Mouse (Mus musculus): ENCODE data around the gene Slc38a4.

Slc38a4 gene

DNA sequence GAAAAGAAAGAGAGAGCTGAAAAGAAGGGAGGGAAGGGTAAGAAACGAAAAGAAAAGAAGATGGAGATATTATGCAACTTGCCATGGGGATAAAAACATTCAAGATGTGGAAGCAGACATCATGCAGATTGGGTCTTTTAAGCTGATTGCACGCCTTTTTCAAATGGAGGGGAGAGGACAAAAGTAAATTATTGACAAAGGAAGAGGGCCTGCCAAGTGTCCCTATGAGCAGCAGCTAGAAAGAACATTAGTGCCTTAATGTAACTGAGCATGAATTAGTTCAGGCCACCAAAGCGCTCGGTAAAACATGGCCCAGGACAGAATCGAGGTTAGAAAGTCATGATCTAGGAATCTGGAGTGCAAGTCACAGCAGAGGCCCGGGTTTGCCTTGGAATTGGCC, 35.5 kb downstream of the Slc38a4 start:
- in situ Hi-C loops (cut with MboI; ENCODE audit: low sequenced_read_pairs), result no loop called here

- in situ Hi-C loops (cut with MboI; ENCODE audit: low sequenced_read_pairs), result no loop called here
Measured at GRCm38 (mm10) chr15:97019323-97019722, 36.4 kb downstream of the Slc38a4 start.

GRCm38 (mm10) chr15:97017195-97017594, 38.6 kb downstream of the Slc38a4 start:
- in situ Hi-C loops (cut with MboI; ENCODE audit: low sequenced_read_pairs), result no loop called here

GRCm38 (mm10) chr15:97015036-97015596, 40.6 kb downstream of the Slc38a4 start:
- in situ Hi-C loops (cut with MboI; ENCODE audit: low sequenced_read_pairs), result no loop called here

GRCm38 (mm10) chr15:97011599-97012372, 44.0 kb downstream of the Slc38a4 start:
- in situ Hi-C loops (cut with MboI; ENCODE audit: low sequenced_read_pairs), result no loop called here

- in situ Hi-C loops (cut with MboI; ENCODE audit: low sequenced_read_pairs), result no loop called here
Measured at GRCm38 (mm10) chr15:97009271-97009670, 46.5 kb downstream of the Slc38a4 start.

- in situ Hi-C loops (cut with MboI; ENCODE audit: low sequenced_read_pairs), result no loop called here
Measured at GRCm38 (mm10) chr15:97005631-97006234, 50.0 kb downstream of the Slc38a4 start.

- in situ Hi-C loops (cut with MboI; ENCODE audit: low sequenced_read_pairs), result no loop called here
Measured at GRCm38 (mm10) chr15:97004525-97004867, 51.3 kb downstream of the Slc38a4 start.

- in situ Hi-C loops (cut with MboI; ENCODE audit: low sequenced_read_pairs), result no loop called here
Measured at GRCm38 (mm10) chr15:97003851-97004524, 51.8 kb downstream of the Slc38a4 start.

DNA sequence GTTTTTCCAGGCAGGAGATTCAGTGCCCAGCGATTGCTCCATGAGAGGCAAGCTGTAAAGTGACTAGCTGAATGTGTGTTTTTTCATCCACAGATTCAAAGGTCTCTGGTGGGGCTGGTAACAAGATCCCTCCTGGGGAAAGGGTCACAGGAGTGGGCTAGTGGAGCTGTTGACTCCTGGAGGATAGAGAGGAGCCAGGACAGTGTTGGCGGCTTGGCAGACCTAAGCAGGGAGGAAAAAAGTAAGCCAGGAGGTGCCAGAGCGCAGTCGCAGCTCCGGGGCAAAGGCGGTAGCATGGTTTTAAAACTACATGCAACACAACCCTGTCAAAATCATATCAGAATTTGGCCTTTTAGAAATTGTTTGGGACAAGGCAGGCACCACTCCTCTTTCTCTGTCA, 52.6 kb downstream of the Slc38a4 start:
- in situ Hi-C loops (cut with MboI; ENCODE audit: low sequenced_read_pairs), result no loop called here

DNA sequence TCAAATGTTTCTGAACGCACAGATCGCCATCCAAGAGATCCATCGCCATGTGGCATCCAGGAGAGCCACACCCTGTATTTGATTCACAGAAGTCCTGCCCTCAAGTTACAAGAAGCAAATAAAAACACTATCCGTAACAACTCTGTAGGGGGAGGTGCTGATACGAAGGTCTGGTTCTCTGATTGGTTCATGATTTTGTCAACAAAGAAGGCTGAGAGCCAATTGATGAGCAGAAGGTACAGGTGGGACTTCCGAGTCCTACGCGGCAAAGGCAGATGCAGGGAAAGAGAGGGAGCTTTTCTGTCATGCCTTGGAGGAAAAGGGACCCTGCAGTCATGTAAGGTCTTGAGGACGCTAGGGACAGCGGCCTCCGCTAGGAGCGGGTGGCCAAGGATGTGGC, 53.0 kb downstream of the Slc38a4 start:
- in situ Hi-C loops (cut with MboI; ENCODE audit: low sequenced_read_pairs), result no loop called here

GRCm38 (mm10) chr15:97001886-97002285, 53.9 kb downstream of the Slc38a4 start:
- in situ Hi-C loops (cut with MboI; ENCODE audit: low sequenced_read_pairs), result no loop called here

- in situ Hi-C loops (cut with MboI; ENCODE audit: low sequenced_read_pairs), result no loop called here
Measured at GRCm38 (mm10) chr15:97001416-97001815, 54.3 kb downstream of the Slc38a4 start.

- in situ Hi-C loops (cut with MboI; ENCODE audit: low sequenced_read_pairs), result no loop called here
Measured at GRCm38 (mm10) chr15:97000319-97001251, 55.2 kb downstream of the Slc38a4 start.

DNA sequence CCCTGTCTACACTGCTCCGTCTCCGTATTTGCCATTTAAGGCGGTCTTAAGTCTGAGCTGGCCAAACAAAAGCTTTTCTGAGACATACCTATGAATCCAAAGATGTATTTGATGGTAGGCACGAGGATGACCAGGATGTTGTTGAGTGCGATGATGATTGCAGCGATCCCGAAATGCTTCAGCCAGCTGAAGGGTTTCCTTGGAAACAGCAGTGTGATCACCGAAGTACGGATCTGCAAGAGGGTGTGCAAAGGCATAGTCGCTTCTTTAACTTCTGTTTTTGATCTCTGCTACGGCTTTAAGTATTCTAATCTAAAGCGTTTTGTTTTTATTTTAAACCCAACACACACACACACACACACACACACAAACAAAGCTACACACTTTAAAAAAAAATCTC, 56.4 kb downstream of the Slc38a4 start:
- in situ Hi-C loops (cut with MboI; ENCODE audit: low sequenced_read_pairs), result no loop called here

DNA sequence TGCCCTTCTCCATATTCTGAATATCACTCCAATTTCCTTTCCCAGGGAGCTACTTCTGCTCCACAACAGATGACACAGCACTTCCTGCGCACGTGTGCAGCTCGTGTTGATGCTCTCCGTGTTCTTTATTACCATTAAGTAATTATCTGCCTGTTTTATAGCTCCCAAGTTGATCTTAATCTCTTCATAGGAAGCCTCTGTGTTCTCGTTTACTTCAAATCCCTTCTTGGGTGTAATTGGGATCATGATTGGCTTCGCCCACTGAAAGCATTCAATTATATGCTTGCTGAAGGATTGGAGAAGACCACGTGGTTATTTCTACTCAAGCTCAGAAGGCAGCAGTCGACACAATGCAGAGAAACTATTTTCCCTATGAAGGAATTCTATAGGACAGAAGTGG, 70.1 kb downstream of the Slc38a4 start:
- in situ Hi-C loops (cut with MboI; ENCODE audit: low sequenced_read_pairs), result no loop called here

- in situ Hi-C loops (cut with MboI; ENCODE audit: low sequenced_read_pairs), result no loop called here
Measured at GRCm38 (mm10) chr15:96983581-96984330, 72.0 kb downstream of the Slc38a4 start.

GRCm38 (mm10) chr15:96975125-96975524, 80.6 kb downstream of the Slc38a4 start:
- in situ Hi-C loops (cut with MboI; ENCODE audit: low sequenced_read_pairs), result loop anchor here (10.0 kb wide), 1 partner anchor 160 kb away; no protein-coding TSS in a partner anchor

GRCm38 (mm10) chr15:96974131-96974530, 81.6 kb downstream of the Slc38a4 start:
- in situ Hi-C loops (cut with MboI; ENCODE audit: low sequenced_read_pairs), result loop anchor here (10.0 kb wide), 1 partner anchor 161 kb away; no protein-coding TSS in a partner anchor

- in situ Hi-C loops (cut with MboI; ENCODE audit: low sequenced_read_pairs), result loop anchor here (10.0 kb wide), 1 partner anchor 161 kb away; no protein-coding TSS in a partner anchor
Measured at GRCm38 (mm10) chr15:96973370-96973769, 82.4 kb downstream of the Slc38a4 start.

All from CH12F3 (cell line).